ENCODE assay signal across 19 mouse cellular contexts in the genomic region with DNA sequence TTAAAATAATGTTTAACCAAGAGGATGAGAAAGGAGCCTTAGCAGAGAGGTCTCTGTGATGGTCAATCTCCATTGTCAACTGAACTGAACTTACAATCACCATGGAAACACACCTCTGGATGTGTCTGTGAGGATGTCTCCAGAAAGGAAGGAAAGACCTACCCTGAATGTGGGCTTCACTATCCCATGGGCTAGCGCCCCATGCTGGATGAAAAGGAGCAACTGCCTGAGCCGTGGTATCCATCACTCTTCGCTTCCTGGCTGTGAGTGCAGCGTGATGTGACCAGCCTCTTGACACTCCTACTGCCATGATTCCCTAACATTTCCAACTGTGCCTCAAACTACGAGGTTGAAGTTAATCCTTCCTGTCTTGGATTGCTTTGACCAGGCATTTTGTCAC.
DNase-seq lines count a peak whose midpoint lies in the region; ATAC-seq and TF ChIP-seq lines count a peak whose summit lies in the region.
"Had no signal": no experiment of that assay in that cellular context is flagged by ENCODE, and none has a peak within 500 bp of the region (broad histone marks: within the 10 kb centered on the region; RNA-seq: fewer than 3 reads in every experiment).

No protein-coding gene starts in this region.

- no peak for TF ChIP-seq EP300 in stomach, postnatal 0 days (optimal IDR thresholded peaks at IDR 0.05)

- no peaks in the 10 kb centered on the region for H3K36me3 ChIP-seq in midbrain, embryonic 11.5 days (ENCODE audit: control insufficient read depth, insufficient read depth, low read length)
- H3K36me3 ChIP-seq in midbrain, embryonic 15.5 days (replicated peaks) = no peaks in the 10 kb centered on the region
- no peaks in the 10 kb centered on the region for H3K36me3 ChIP-seq in stomach, postnatal 0 days (ENCODE audit: control insufficient read depth, insufficient read depth, low read length)
- H3K36me3 ChIP-seq: embryonic facial prominence, embryonic 10.5 days; hindbrain, embryonic 15.5 days had no signal

- ATAC-seq in midbrain, embryonic 11.5 days (ENCODE audit: low FRiP score) = no peak
- no peak for ATAC-seq in midbrain, embryonic 15.5 days (replicated peaks)
- ATAC-seq in stomach, postnatal 0 days (ENCODE audit: low FRiP score, low TSS enrichment) = no peak
- ATAC-seq: forebrain, embryonic 13.5 days; forebrain, postnatal 0 days had no signal

- peak; percentile 77 for DNase-seq in heart, adult 11 months
- DNase-seq in heart, adult 9 months (ENCODE audit: low spot score in 2 of 2) = no peak
- DNase-seq in layer of hippocampus, adult 2 months (ENCODE audit: low spot score in 2 of 2) = no peak
- no peak for DNase-seq in layer of hippocampus, adult 11-12 months (ENCODE audit: low spot score)
- DNase-seq in midbrain, embryonic 11.5 days (ENCODE audit: low spot score, missing footprints) = peak; percentile 31
- no peak for DNase-seq in stomach, postnatal 0 days (ENCODE audit: low spot score)
- no peak for DNase-seq in thymus, postnatal 14 days
- DNase-seq: adrenal gland, postnatal 10 days; cerebellum, adult 18-20 months; cerebellum, adult 9-11 months; forebrain, postnatal 0 days; gastrocnemius, postnatal 36 days; heart, adult 18-20 months; heart, postnatal 36 days had no signal

- no peak overlapping the region for H3K4me2 ChIP-seq in midbrain, embryonic 11.5 days
- no peak overlapping the region for H3K4me2 ChIP-seq in midbrain, embryonic 15.5 days
- H3K4me2 ChIP-seq in stomach, postnatal 0 days (replicated peaks; ENCODE audit: low read depth) = no peak overlapping the region
- H3K4me2 ChIP-seq: forebrain, embryonic 13.5 days; heart, embryonic 12.5 days; hindbrain, embryonic 15.5 days had no signal

- no peak overlapping the region for H3K9ac ChIP-seq in midbrain, embryonic 11.5 days (ENCODE audit: low read length)
- no peak overlapping the region for H3K9ac ChIP-seq in midbrain, embryonic 15.5 days
- H3K9ac ChIP-seq in stomach, postnatal 0 days (ENCODE audit: low read length) = no peak overlapping the region
- H3K9ac ChIP-seq: forebrain, embryonic 13.5 days; forebrain, postnatal 0 days; heart, embryonic 12.5 days; hindbrain, embryonic 15.5 days had no signal

- H3K27me3 ChIP-seq in midbrain, embryonic 11.5 days (ENCODE audit: control insufficient read depth, insufficient read depth, low read length) = no peaks in the 10 kb centered on the region
- no peaks in the 10 kb centered on the region for H3K27me3 ChIP-seq in midbrain, embryonic 15.5 days (replicated peaks)
- no peaks in the 10 kb centered on the region for H3K27me3 ChIP-seq in stomach, postnatal 0 days (ENCODE audit: control insufficient read depth, insufficient read depth, low read length)
- H3K27me3 ChIP-seq: forebrain, embryonic 13.5 days; heart, embryonic 12.5 days; hindbrain, embryonic 15.5 days had no signal

- 0 out of 2 replicates have a peak, but pooled peaks have one; percentile 11 for TF ChIP-seq CTCF in layer of hippocampus, adult 2 months (conservative IDR thresholded peaks at IDR 0.05)
- TF ChIP-seq CTCF in stomach, postnatal 0 days (IDR thresholded peaks at IDR 0.05; ENCODE audit: low read depth) = 0 out of 2 replicates have a peak, but pooled peaks have one; percentile 6

- no peak overlapping the region for H3K27ac ChIP-seq in layer of hippocampus, adult 2 months
- no peak overlapping the region for H3K27ac ChIP-seq in midbrain, embryonic 11.5 days (ENCODE audit: low read depth, low read length)
- no peak overlapping the region for H3K27ac ChIP-seq in midbrain, embryonic 15.5 days
- H3K27ac ChIP-seq in stomach, postnatal 0 days (replicated peaks) = no peak overlapping the region
- H3K27ac ChIP-seq: embryonic facial prominence, embryonic 10.5 days; forebrain, embryonic 13.5 days; hindbrain, embryonic 15.5 days had no signal

- no peaks in the 10 kb centered on the region for H3K4me1 ChIP-seq in midbrain, embryonic 11.5 days (ENCODE audit: control insufficient read depth, insufficient read depth, low read length)
- no peaks in the 10 kb centered on the region for H3K4me1 ChIP-seq in midbrain, embryonic 15.5 days
- no peaks in the 10 kb centered on the region for H3K4me1 ChIP-seq in stomach, postnatal 0 days (replicated peaks; ENCODE audit: control insufficient read depth, insufficient read depth)
- H3K4me1 ChIP-seq: forebrain, embryonic 13.5 days; hindbrain, embryonic 15.5 days had no signal

- WGBS in midbrain, embryonic 11.5 days = 79% methylated on average over 5 of the region's 5 CpGs
- WGBS in midbrain, embryonic 15.5 days = 82% methylated on average over 5 of the region's 5 CpGs
- 80% methylated on average over 5 of the region's 5 CpGs for WGBS in stomach, postnatal 0 days

- H3K9me3 ChIP-seq in midbrain, embryonic 11.5 days (ENCODE audit: control insufficient read depth, low read length) = no peaks in the 10 kb centered on the region
- no peaks in the 10 kb centered on the region for H3K9me3 ChIP-seq in midbrain, embryonic 15.5 days
- no peaks in the 10 kb centered on the region; the same call in 1 of the 2 replicates for H3K9me3 ChIP-seq in stomach, postnatal 0 days (ENCODE audit: control insufficient read depth, low read length)
- H3K9me3 ChIP-seq: hindbrain, embryonic 15.5 days had no signal

- H3K4me3 ChIP-seq in layer of hippocampus, adult 2 months = no peak overlapping the region
- H3K4me3 ChIP-seq in midbrain, embryonic 11.5 days (ENCODE audit: low read depth, low read length) = no peak overlapping the region
- no peak overlapping the region for H3K4me3 ChIP-seq in midbrain, embryonic 15.5 days
- no peak overlapping the region for H3K4me3 ChIP-seq in stomach, postnatal 0 days (ENCODE audit: low read depth, low read length)
- H3K4me3 ChIP-seq: embryonic facial prominence, embryonic 10.5 days; forebrain, embryonic 13.5 days; heart, embryonic 12.5 days; hindbrain, embryonic 15.5 days had no signal

Comparison
In these comparisons a context has a peak if more than half of its experiments do, and no peak if none do; other contexts are left out.
1. DNase-seq: peak in heart, adult 11 months (single experiment) and midbrain, embryonic 11.5 days (single experiment); none in heart, adult 9 months (0 of 2), layer of hippocampus, adult 2 months (0 of 2), layer of hippocampus, adult 11-12 months (single experiment), stomach, postnatal 0 days (single experiment) and thymus, postnatal 14 days (single experiment).